Mouse (Mus musculus) bone marrow, adult 2 months (tissue): ENCODE measurements around the gene Eef1a2.

ENCODE experiments used
- CTCF ChIP-seq: fragments of 200-500 bp; IDR thresholded peaks from 2 replicates; pipeline ENCODE4 v1.5.1; 2011; ENCODE audit warnings: low read length, control low read depth; ENCODE audit not compliant: control insufficient read depth, insufficient read depth
- POLR2A ChIP-seq: fragments of 200-500 bp; IDR thresholded peaks from 2 replicates; pipeline ENCODE4 v1.6.1; 2011; ENCODE audit warnings: low read depth, mild to moderate bottlenecking, control low read depth, low read length, borderline replicate concordance; ENCODE audit not compliant: control insufficient read depth

DNA sequence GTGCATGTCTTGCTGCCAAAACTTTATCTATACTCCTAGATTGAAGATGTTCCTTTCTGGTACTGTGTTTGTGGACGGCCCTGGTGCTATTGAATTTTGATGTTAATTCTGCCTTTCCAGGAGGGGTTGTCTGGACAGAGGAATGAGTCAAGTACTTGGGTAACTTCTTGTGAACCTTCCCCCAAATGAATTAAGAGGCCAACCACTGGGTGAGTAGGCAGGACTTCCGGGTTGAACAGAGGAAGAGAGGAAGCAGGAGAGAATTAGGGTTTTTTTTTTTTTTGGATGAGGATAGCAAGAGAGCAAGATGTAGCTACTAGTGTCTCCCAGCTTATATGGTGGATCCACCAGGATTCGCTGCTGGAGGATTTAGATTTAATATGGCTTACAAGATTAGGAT lies 21.2 kb upstream of the Eef1a2 start:
- TF ChIP-seq CTCF (no peak), POLR2A (no peak)
